Mouse (Mus musculus) cerebellum, adult 18-20 months (tissue): ENCODE measurements around the gene Tex26.

Experiments
- DNase-seq, 2 experiments: peaks; one replicate each; pipeline ENCODE4 v3.0.0; 2021

Tex26 gene

GRCm38 (mm10) chr5:149434141-149434690 is 5.2 kb upstream of the Tex26 start:
- DNase-seq: no peak

DNA sequence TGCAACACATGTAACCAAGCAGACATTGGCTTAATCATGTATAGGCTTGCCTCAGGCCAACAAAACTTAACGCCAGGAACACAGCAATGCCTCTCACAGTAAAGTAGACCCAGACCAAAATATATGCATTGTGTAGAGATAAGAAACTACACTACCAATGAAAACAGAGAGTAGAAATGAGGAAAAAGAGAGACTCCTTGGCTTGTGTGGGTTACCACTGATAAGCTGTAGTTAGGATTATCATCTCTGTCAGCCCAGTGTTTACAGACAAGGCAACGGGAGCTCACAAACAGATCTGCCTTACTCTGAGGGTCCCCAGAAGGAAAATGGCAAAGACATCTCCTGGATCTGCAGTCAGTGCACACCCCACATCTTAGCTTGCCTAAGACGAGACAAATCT is 2.9 kb upstream of the Tex26 start:
- no peak for DNase-seq

- DNase-seq: no peak
Measured at GRCm38 (mm10) chr5:149437150-149437549, 2.3 kb upstream of the Tex26 start.

DNA sequence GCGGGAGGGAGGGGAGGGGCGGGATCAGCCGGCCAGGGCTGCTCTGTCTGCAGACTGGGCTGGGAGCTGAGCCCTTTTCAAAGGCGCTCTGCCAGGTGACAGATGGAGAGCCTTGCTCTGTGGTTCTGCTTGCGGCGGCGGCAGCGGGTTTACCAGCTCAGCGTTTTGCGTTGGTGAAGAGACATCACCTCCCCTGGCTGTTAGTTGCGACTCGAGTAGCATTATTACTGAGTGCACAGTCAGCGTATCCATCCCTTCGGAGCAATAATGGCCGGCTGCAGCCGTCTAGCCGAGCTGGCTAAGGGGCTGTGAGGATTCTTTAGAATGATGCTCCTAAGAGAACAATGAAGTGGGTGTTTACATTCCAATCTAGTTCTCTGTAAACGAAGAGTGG is 717 bp downstream of the Tex26 start:
- DNase-seq: peak; percentile 95 to 97

- no peak for DNase-seq
Measured at GRCm38 (mm10) chr5:149441646-149442276, 2.3 kb downstream of the Tex26 start.

- peak; percentile 34 to 40 for DNase-seq
Measured at GRCm38 (mm10) chr5:149442277-149442660, 2.8 kb downstream of the Tex26 start.

DNA sequence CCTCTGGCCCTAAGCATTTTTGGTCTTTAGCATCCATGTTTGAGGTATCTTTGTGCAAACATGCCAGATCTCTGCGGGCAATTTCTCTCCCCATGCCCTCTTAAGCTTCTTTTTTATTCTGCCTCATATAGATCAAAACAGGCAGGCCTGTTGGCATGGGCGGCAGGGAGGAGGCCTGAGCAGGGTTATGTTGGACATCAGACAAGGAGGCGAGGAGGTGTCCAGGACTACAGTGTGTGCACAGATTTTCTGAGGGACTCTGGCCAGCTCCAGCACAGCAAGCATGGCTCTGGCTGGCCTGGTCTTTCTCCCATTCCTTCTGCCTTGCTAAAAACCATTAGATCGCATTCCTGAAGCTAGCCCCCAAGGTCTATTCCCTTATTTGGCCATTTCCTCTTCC is 5.0 kb downstream of the Tex26 start:
- peak; percentile 82 to 92 for DNase-seq

GRCm38 (mm10) chr5:149446495-149446894 is 7.0 kb downstream of the Tex26 start:
- no peak for DNase-seq

- DNase-seq: no peak
Measured at GRCm38 (mm10) chr5:149447733-149448132, 8.3 kb downstream of the Tex26 start.

- DNase-seq: no peak
Measured at GRCm38 (mm10) chr5:149449406-149449805, 9.9 kb downstream of the Tex26 start.

GRCm38 (mm10) chr5:149451209-149451681 is 11.8 kb downstream of the Tex26 start:
- no peak for DNase-seq

DNA sequence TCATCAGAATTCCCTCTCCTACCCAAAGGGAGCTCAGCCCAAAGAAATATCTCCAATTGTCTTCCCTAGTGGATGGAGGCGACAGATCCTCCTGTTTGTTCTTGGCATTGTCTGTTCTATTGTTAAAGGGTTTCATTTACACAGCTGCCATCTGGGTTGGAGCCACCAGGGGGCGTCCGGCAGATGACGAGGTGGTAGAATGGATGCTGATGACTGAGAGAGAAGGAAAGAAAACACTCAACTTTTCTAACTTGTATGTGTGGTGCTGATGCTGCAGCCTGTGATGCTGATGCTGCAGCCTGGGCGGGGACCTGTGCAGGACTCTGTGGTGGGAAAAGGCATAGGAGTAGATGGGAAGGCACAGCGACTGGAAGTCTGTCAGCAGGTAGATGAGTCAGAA is 14.8 kb downstream of the Tex26 start:
- DNase-seq: peak; percentile 64 to 79

DNA sequence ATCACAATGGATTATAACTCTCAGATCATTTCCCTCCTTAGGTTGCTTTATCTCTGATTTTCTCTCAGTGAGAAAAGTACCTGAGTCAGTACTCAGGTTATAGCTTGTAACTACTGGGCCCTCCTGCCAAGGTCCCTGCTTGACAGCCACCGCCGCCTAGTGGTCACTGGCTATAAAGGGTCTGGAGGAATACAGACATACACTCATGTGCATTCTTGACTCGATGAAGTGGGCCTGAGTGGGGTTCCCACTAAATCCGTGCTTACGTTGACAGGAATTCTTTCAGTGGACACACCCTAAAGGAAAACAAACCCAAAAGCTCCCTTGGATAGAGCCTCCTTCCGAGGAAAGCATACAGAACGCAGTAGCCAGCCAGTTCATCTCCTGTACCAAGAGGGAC is 17.1 kb downstream of the Tex26 start:
- no peak for DNase-seq

DNA sequence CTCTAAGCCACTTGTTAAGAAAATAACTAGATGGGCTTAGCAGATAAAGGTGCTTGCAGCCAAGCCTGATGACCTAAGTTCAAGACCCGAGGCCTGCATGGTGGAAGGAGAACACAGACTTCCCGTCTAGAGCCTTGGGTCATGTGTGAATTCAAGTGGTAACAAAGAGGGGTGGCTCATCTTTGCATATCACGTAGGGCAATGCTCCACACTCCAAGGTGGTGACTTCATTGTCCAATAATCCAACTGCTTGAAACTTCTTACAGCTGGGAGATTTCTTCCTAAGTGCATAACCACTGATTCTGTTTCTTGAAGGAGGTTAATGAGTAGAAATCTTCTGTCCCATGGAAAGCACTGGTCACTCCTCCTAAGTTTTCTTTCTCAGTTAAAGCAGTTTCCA is 22.6 kb downstream of the Tex26 start:
- no peak for DNase-seq

- no peak for DNase-seq
Measured at GRCm38 (mm10) chr5:149465305-149465704, 25.8 kb downstream of the Tex26 start.

- no peak for DNase-seq
Measured at GRCm38 (mm10) chr5:149474142-149474541, 34.7 kb downstream of the Tex26 start.

GRCm38 (mm10) chr5:149474701-149475468 is 35.4 kb downstream of the Tex26 start:
- no peak for DNase-seq

DNA sequence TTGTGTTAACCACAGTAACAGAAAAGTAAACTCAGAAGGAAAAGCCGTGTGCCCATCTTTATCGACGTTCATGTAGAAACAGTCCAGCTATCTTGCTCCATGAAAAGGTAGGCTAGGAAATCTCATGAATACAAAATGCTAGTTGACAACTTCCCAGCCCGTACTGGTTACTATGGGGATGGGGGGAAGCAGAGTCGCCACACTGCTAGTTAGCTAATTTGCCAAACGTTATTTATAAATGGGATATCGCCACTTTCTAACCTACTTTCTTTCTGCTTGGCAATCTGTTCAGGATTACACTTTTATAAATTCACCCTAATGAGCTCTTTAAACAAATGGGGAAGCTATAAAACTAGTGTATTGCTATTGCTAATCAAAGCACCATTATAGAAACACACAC is 42.5 kb downstream of the Tex26 start:
- DNase-seq: no peak

DNA sequence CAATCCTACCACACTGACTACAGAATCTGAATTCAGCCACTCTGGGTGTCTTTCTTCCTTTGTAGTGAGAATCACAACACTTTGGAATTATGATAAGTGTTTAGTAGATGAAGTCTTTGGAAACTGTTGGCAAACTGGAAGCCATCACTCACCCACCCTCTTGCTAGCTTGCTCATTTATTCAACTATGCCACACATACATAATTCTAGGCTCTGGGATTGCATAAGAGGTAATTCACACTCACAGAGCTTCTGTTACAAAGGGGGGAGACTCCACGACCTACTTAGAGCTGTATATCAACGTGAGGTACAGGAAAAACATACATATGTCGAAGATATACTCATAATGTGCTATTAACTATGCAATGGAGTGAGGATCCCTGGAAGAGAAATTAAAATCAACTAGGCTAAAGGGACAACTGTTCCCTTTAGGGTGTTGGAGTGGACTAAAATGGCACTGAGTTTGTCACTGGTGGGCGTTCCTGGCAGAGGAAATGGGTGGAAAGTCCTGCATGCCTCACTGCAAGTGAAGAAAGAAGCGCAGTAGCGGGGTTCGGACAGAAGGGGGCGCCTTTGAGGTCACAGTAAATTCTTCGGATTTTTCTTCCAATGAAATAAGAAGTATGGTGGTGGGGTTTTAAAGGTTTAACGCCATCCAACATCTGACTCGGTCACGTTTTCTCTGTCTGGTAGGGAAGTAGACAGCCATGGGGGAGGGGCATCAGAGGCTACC is 44.0 kb downstream of the Tex26 start:
- DNase-seq: peak in 1 of 2 experiments; percentile 20

DNA sequence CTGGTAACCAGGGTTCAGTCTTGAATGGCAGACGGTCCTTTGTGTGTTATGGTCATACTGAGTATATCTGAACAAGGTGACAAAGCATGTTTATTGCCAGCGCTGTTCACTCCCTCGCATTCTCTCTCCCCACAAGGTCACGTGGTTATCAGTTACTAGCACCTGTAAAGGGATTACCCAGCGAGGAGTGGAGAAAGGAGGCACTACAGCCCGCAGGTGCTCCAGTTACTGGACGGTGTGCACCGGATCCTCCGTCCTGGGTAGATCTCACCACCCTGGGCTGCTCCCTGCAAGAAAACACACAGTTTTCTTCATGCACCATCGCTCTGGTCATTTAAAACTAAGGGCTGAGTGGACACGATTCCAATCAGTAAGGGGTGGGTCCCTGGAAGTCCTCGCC is 44.8 kb downstream of the Tex26 start:
- DNase-seq: no peak

GRCm38 (mm10) chr5:149485447-149485846 is 46.0 kb downstream of the Tex26 start:
- no peak for DNase-seq

DNA sequence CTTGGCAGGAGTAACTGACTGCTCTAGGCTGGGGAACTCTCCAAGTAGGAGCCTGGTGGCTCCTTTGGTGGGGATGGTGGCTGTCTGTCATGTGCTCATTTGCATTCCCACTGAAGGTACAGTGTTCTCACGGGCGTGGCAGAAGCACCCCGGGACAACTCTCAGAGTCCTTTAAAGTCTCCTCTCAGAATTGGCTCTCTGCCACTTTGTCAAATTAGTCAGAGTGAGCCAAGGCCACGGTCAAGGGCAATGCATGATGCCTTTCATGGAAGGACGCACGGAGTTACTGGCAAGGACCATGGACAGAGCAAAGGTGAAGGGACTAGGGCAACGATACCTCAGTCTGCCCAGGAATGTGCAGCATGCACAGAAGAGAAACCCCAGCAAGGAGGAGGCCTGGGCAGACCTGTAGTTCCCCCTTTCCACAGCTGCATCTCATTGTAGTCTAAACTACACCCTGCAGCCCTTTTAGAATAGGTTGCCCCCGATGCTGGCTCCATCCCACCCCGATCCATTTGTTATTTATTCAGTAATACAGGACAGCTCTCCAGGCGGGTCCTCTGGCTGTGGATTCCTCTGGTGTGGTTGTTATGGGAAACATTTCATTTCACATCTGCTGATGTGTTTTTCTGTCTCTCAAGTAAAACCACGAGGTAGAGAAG is 49.0 kb downstream of the Tex26 start:
- DNase-seq: no peak

DNA sequence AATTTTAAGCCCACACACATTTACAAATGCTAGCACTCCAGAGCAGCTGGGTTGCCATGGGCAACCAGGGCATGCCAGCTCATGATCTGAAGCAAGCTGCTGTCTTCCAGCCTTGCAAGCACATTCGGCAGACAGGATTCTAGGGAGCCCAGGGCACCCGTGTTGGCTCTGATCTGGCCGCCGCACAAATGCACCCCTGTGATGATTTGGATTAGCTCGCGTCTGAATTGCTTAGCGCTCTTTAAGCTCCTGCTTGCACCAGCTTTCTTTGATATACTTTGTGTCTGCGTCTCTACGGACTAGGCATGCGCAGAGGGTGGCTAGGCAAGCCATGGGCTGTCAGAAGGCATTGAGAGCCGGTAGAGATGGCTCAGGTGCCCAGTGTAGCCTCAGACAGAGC is 49.7 kb downstream of the Tex26 start:
- DNase-seq: peak in 1 of 2 experiments; percentile 16
